Mouse (Mus musculus) kidney, postnatal 0 days (tissue): ENCODE results near the gene Vpreb3. TPM values are rescaled to one million over a fixed set of nuclear protein-coding genes. Genes with fewer than 3 reads are reported as not detected.
"Not testable (repeated sequence)": the region's sequence is repeated elsewhere in the genome, so short reads cannot be mapped to it uniquely, and the experiment has no call there.

ENCODE experiments used
- ATAC-seq: fragments of 200-750 bp; cut with Nextera tagmentation; replicated peaks from 2 replicates; pipeline ENCODE4 v1.8.0; 2017; ENCODE audit warnings: low read depth, moderate number of reproducible peaks, moderate TSS enrichment, moderate library complexity; ENCODE audit not compliant: low FRiP score
- DNase-seq: peaks from one replicate; pipeline ENCODE4 v3.0.0-alpha.2; 2016; ENCODE audit warnings: low spot score
- H3K27ac ChIP-seq: fragments of 300-500 bp; sonication (generic); 2 replicates; pipeline ENCODE4 v1.5.1; 2014; ENCODE audit warnings: mild to moderate bottlenecking
- H3K27me3 ChIP-seq: fragments of 300-500 bp; sonication (generic); 2 replicates; pipeline ENCODE4 v1.6.1; 2014; ENCODE audit warnings: low read length, mixed read lengths; ENCODE audit not compliant: insufficient read depth
- H3K36me3 ChIP-seq: fragments of 300-500 bp; sonication (generic); 2 replicates; pipeline ENCODE4 v1.6.1; 2014; ENCODE audit warnings: low read length, mixed read lengths; ENCODE audit not compliant: insufficient read depth
- H3K4me1 ChIP-seq: fragments of 300-500 bp; sonication (generic); replicated peaks from 2 replicates; pipeline ENCODE4 v1.6.1; 2014; ENCODE audit warnings: antibody characterized with exemption, low read length, mixed read lengths; ENCODE audit not compliant: insufficient read depth
- H3K4me2 ChIP-seq: fragments of 300-500 bp; sonication (generic); 2 replicates; pipeline ENCODE4 v1.6.1; 2014; ENCODE audit warnings: mild to moderate bottlenecking, low read length, moderate library complexity, mixed read lengths
- H3K4me3 ChIP-seq: fragments of 300-500 bp; sonication (generic); replicated peaks from 2 replicates; pipeline ENCODE4 v1.5.1; 2014; ENCODE audit warnings: low read depth, low read length
- H3K9ac ChIP-seq: fragments of 300-500 bp; sonication (generic); 2 replicates; pipeline ENCODE4 v1.6.1; 2014; ENCODE audit warnings: low read depth, low read length
- H3K9me3 ChIP-seq: fragments of 300-500 bp; sonication (generic); replicated peaks from 2 replicates; pipeline ENCODE4 v1.6.1; 2016; ENCODE audit warnings: low read length, inconsistent platforms, mixed read lengths
- CTCF ChIP-seq: IDR thresholded peaks from 2 replicates; pipeline ENCODE4 v1.5.1; 2016; ENCODE audit warnings: antibody characterized with exemption, low read depth, mild to moderate bottlenecking, moderate library complexity
- WGBS: fragments of 180-500 bp; shearing (Covaris S2); extraction: QIAGEN DNeasy Blood & Tissue Kit; methylation state at CpG from one replicate; pipeline ENCODE4 v1.1.7; 2014; 5-methylcytosine and 5-hydroxymethylcytosine counted together
- polyA plus RNA-seq: library from polyadenylated mRNA; unstranded; fragments of >200 nt; fragmentation: Nextera tagmentation; extraction: Ambion mirVana; gene quantifications from 2 replicates; pipeline ENCODE4 v1.2.1, GENCODE M21; 2015

The Vpreb3 gene
- polyA plus RNA-seq, 1 experiment from 2014 or later: 0.97 TPM

GRCm38 (mm10) chr10:75978119-75978834 is 35.4 kb downstream of the Vpreb3 start:
- Histone ChIP-seq H3K9ac (no peak overlapping the region), H3K36me3 (no peaks in the 10 kb centered on the region), H3K27me3 (no peaks in the 10 kb centered on the region), H3K4me2 (no peak overlapping the region), H3K4me3 (no peak overlapping the region), H3K27ac (no peak overlapping the region), H3K9me3 (no peaks in the 10 kb centered on the region), H3K4me1 (no peaks in the 10 kb centered on the region)
- DNase-seq (no peak), ATAC-seq (0 out of 2 replicates have a peak, but pooled peaks have one; percentile 33)
- no peak for TF ChIP-seq CTCF
- WGBS: 52% methylated on average over 10 of the region's 10 CpGs

GRCm38 (mm10) chr10:75978835-75979157 is 35.9 kb downstream of the Vpreb3 start:
- no peak overlapping the region for H3K4me2 ChIP-seq
- H3K4me3 ChIP-seq: no peak overlapping the region
- DNase-seq (no peak), ATAC-seq (no peak)
- H3K36me3 ChIP-seq: no peaks in the 10 kb centered on the region
- no peaks in the 10 kb centered on the region for H3K27me3 ChIP-seq
- H3K9me3 ChIP-seq: no peaks in the 10 kb centered on the region
- WGBS: 94% methylated on average over 5 of the region's 5 CpGs
- TF ChIP-seq CTCF: no peak
- no peak overlapping the region for H3K9ac ChIP-seq
- no peak overlapping the region for H3K27ac ChIP-seq
- no peaks in the 10 kb centered on the region for H3K4me1 ChIP-seq

- Histone ChIP-seq H3K4me2 (no peak overlapping the region), H3K36me3 (no peaks in the 10 kb centered on the region), H3K27ac (no peak overlapping the region), H3K27me3 (no peaks in the 10 kb centered on the region), H3K9ac (no peak overlapping the region), H3K4me3 (no peak overlapping the region), H3K4me1 (no peaks in the 10 kb centered on the region), H3K9me3 (no peaks in the 10 kb centered on the region)
- DNase-seq: no peak
- no peak for ATAC-seq
- WGBS: 72% methylated on average over 3 of the region's 3 CpGs
- TF ChIP-seq CTCF: no peak
Observed at GRCm38 (mm10) chr10:75979432-75979831, 36.6 kb downstream of the Vpreb3 start.

- Histone ChIP-seq H3K27ac (no peak overlapping the region), H3K4me3 (no peak overlapping the region), H3K9ac (no peak overlapping the region), H3K4me1 (no peaks in the 10 kb centered on the region), H3K4me2 (no peak overlapping the region), H3K36me3 (no peaks in the 10 kb centered on the region), H3K27me3 (no peaks in the 10 kb centered on the region), H3K9me3 (no peaks in the 10 kb centered on the region)
- 74% methylated on average over 4 of the region's 4 CpGs for WGBS
- DNase-seq: no peak
- no peak for TF ChIP-seq CTCF
- ATAC-seq: no peak
Observed at GRCm38 (mm10) chr10:75990430-75991042, 47.7 kb downstream of the Vpreb3 start.

GRCm38 (mm10) chr10:75993616-75994240 is 50.9 kb downstream of the Vpreb3 start:
- no peaks in the 10 kb centered on the region for H3K4me1 ChIP-seq
- no peak overlapping the region for H3K9ac ChIP-seq
- no peaks in the 10 kb centered on the region for H3K9me3 ChIP-seq
- WGBS: 82% methylated on average over 15 of the region's 15 CpGs
- no peak overlapping the region for H3K4me2 ChIP-seq
- H3K4me3 ChIP-seq: no peak overlapping the region
- TF ChIP-seq CTCF: no peak
- no peak for ATAC-seq
- DNase-seq: no peak
- no peaks in the 10 kb centered on the region for H3K27me3 ChIP-seq
- H3K36me3 ChIP-seq: no peaks in the 10 kb centered on the region
- no peak overlapping the region for H3K27ac ChIP-seq

- H3K9ac ChIP-seq, H3K9me3 ChIP-seq, H3K4me3 ChIP-seq, ATAC-seq, H3K27me3 ChIP-seq, H3K4me1 ChIP-seq, H3K27ac ChIP-seq, H3K36me3 ChIP-seq, H3K4me2 ChIP-seq, DNase-seq: not testable (repeated sequence)
- WGBS: 82% methylated on average over 11 of the region's 13 CpGs
Observed at GRCm38 (mm10) chr10:75994531-75995210, 51.8 kb downstream of the Vpreb3 start.
